Mouse (Mus musculus) neural tube, embryonic 14.5 days (tissue): ENCODE measurements at regions not wholly inside any gene's neighbourhood (a gene's known extent, or its start where the extent isn't known, plus 50 kb on each side); places are given as distances from the start of the nearest gene placed in this dataset.

Experiments
- ATAC-seq: fragments of 200-750 bp; cut with Nextera tagmentation; 2 replicates; pipeline ENCODE4 v1.8.0; 2017; ENCODE audit warnings: low read depth, mild to moderate bottlenecking, moderate TSS enrichment, moderate library complexity
- H3K27ac ChIP-seq: fragments of 300-500 bp; sonication (generic); 2 replicates; pipeline ENCODE4 v1.5.1; 2014; ENCODE audit warnings: low read depth, mild to moderate bottlenecking, control low read depth, low read length, moderate library complexity, mixed read lengths
- H3K27me3 ChIP-seq: fragments of 300-500 bp; sonication (generic); 2 replicates; pipeline ENCODE4 v1.6.1; 2014; ENCODE audit warnings: low read length; ENCODE audit not compliant: control insufficient read depth, insufficient read depth
- H3K36me3 ChIP-seq: fragments of 300-500 bp; sonication (generic); 2 replicates; pipeline ENCODE4 v1.6.1; 2014; ENCODE audit warnings: low read length, mixed read lengths; ENCODE audit not compliant: control insufficient read depth, insufficient read depth
- H3K4me1 ChIP-seq: fragments of 300-500 bp; sonication (generic); 2 replicates; pipeline ENCODE4 v1.6.1; 2014; ENCODE audit warnings: low read length; ENCODE audit not compliant: control insufficient read depth, insufficient read depth
- H3K4me2 ChIP-seq: fragments of 300-500 bp; sonication (generic); 2 replicates; pipeline ENCODE4 v1.6.1; 2014; ENCODE audit warnings: mild to moderate bottlenecking, low read depth, low read length, control low read depth
- H3K4me3 ChIP-seq: fragments of 300-500 bp; sonication (generic); 2 replicates; pipeline ENCODE4 v1.5.1; 2014; ENCODE audit warnings: low read depth, low read length, control low read depth, mixed read lengths
- H3K9ac ChIP-seq: fragments of 300-500 bp; sonication (generic); replicated peaks from 2 replicates; pipeline ENCODE4 v1.6.1; 2014; ENCODE audit warnings: low read depth, mild to moderate bottlenecking, control low read depth, low read length, mixed read lengths
- H3K9me3 ChIP-seq: fragments of 300-500 bp; sonication (generic); 2 replicates; pipeline ENCODE4 v1.6.1; 2016; ENCODE audit warnings: low read length; ENCODE audit not compliant: control insufficient read depth
- WGBS: fragments of 180-500 bp; shearing (Covaris S2); extraction: QIAGEN DNeasy Blood & Tissue Kit; methylation state at CpG from one replicate; pipeline ENCODE4 v1.1.7; 2014; 5-methylcytosine and 5-hydroxymethylcytosine counted together

GRCm38 (mm10) chr15:50402551-50402950, 3482.2 kb upstream of the Gm7489 start:
- no peaks in the 10 kb centered on the region for H3K4me1 ChIP-seq
- no peaks in the 10 kb centered on the region for H3K9me3 ChIP-seq
- no peak for ATAC-seq
- H3K4me3 ChIP-seq, result no peak overlapping the region
- no peaks in the 10 kb centered on the region for H3K36me3 ChIP-seq
- WGBS, result 87% methylated on average over 1 of the region's 1 CpGs
- H3K4me2 ChIP-seq, result no peak overlapping the region
- no peaks in the 10 kb centered on the region for H3K27me3 ChIP-seq
- no peak overlapping the region for H3K27ac ChIP-seq
- no peak overlapping the region for H3K9ac ChIP-seq

- WGBS, result 87% methylated on average over 2 of the region's 2 CpGs
- H3K4me3 ChIP-seq, result no peak overlapping the region
These were observed 3480.8 kb upstream of the Gm7489 start for GRCm38 (mm10) chr15:50403883-50404282.

GRCm38 (mm10) chr15:50408985-50409384, 3475.7 kb upstream of the Gm7489 start:
- Histone ChIP-seq H3K27me3 (no peaks in the 10 kb centered on the region), H3K36me3 (no peaks in the 10 kb centered on the region), H3K9ac (no peak overlapping the region), H3K9me3 (no peaks in the 10 kb centered on the region; the same call in 1 of the 2 replicates), H3K4me1 (no peaks in the 10 kb centered on the region), H3K27ac (no peak overlapping the region), H3K4me3 (no peak overlapping the region), H3K4me2 (no peak overlapping the region)
- no peak for ATAC-seq
- WGBS, result 61% methylated on average over 2 of the region's 2 CpGs

More at GRCm38 (mm10) chr15:50403883-50404282, 3480.8 kb upstream of the Gm7489 start:
- ATAC-seq, result no peak
- Histone ChIP-seq H3K36me3 (no peaks in the 10 kb centered on the region), H3K9me3 (no peaks in the 10 kb centered on the region), H3K27ac (no peak overlapping the region), H3K4me1 (no peaks in the 10 kb centered on the region), H3K9ac (no peak overlapping the region), H3K4me2 (no peak overlapping the region), H3K27me3 (no peaks in the 10 kb centered on the region)

- Histone ChIP-seq H3K9ac (no peak overlapping the region), H3K4me2 (no peak overlapping the region), H3K4me1 (no peaks in the 10 kb centered on the region), H3K4me3 (no peak overlapping the region), H3K27me3 (no peaks in the 10 kb centered on the region), H3K27ac (no peak overlapping the region), H3K9me3 (no peaks in the 10 kb centered on the region), H3K36me3 (no peaks in the 10 kb centered on the region)
- WGBS, result 100% methylated on average over 1 of the region's 1 CpGs
- ATAC-seq, result no peak
These were observed 3467.1 kb upstream of the Gm7489 start for GRCm38 (mm10) chr15:50417641-50418040.

- Histone ChIP-seq H3K9ac (no peak overlapping the region), H3K4me1 (no peaks in the 10 kb centered on the region), H3K36me3 (no peaks in the 10 kb centered on the region), H3K9me3 (no peaks in the 10 kb centered on the region), H3K4me2 (no peak overlapping the region), H3K4me3 (no peak overlapping the region), H3K27me3 (no peaks in the 10 kb centered on the region), H3K27ac (no peak overlapping the region)
- no peak for ATAC-seq
- 47% methylated on average over 5 of the region's 5 CpGs for WGBS
These were observed 3461.5 kb upstream of the Gm7489 start for GRCm38 (mm10) chr15:50423082-50423665.

- H3K9me3 ChIP-seq, result no peaks in the 10 kb centered on the region
- H3K4me1 ChIP-seq, result no peaks in the 10 kb centered on the region
- H3K9ac ChIP-seq, result no peak overlapping the region
- 54% methylated on average over 2 of the region's 2 CpGs for WGBS
- H3K4me2 ChIP-seq, result no peak overlapping the region
- no peak overlapping the region for H3K4me3 ChIP-seq
- no peak for ATAC-seq
- no peaks in the 10 kb centered on the region for H3K27me3 ChIP-seq
- no peak overlapping the region for H3K27ac ChIP-seq
- no peaks in the 10 kb centered on the region for H3K36me3 ChIP-seq
These were observed 3435.1 kb upstream of the Gm7489 start for GRCm38 (mm10) chr15:50449604-50450003.

GRCm38 (mm10) chr15:50472626-50473025, 3412.1 kb upstream of the Gm7489 start:
- Histone ChIP-seq H3K9ac (no peak overlapping the region), H3K4me2 (no peak overlapping the region), H3K36me3 (no peaks in the 10 kb centered on the region), H3K27me3 (no peaks in the 10 kb centered on the region), H3K4me1 (no peaks in the 10 kb centered on the region), H3K9me3 (no peaks in the 10 kb centered on the region), H3K4me3 (no peak overlapping the region), H3K27ac (no peak overlapping the region)
- no peak for ATAC-seq

- Histone ChIP-seq H3K9me3 (no peaks in the 10 kb centered on the region), H3K36me3 (no peaks in the 10 kb centered on the region), H3K4me1 (no peaks in the 10 kb centered on the region), H3K27me3 (no peaks in the 10 kb centered on the region), H3K27ac (no peak overlapping the region), H3K4me2 (no peak overlapping the region), H3K4me3 (no peak overlapping the region), H3K9ac (no peak overlapping the region)
- WGBS, result 88% methylated on average over 2 of the region's 2 CpGs
- no peak for ATAC-seq
These were observed 3386.0 kb upstream of the Gm7489 start for GRCm38 (mm10) chr15:50498716-50499115.

- Histone ChIP-seq H3K27ac (no peak overlapping the region), H3K27me3 (no peaks in the 10 kb centered on the region), H3K9ac (no peak overlapping the region), H3K4me2 (no peak overlapping the region), H3K36me3 (no peaks in the 10 kb centered on the region), H3K4me1 (no peaks in the 10 kb centered on the region), H3K4me3 (no peak overlapping the region), H3K9me3 (no peaks in the 10 kb centered on the region)
- WGBS, result 91% methylated on average over 3 of the region's 3 CpGs
- ATAC-seq, result no peak
These were observed 3376.6 kb upstream of the Gm7489 start for GRCm38 (mm10) chr15:50507999-50508624.
